Mouse (Mus musculus): ENCODE data around the gene Rassf5.

Rassf5 gene

GRCm38 (mm10) chr1:131259632-131260308 is 14.7 kb upstream of the Rassf5 start:
- intact Hi-C loops (cut with DNase I), result loop anchor here (5.0 to 10.0 kb wide), 2 partner anchors 142 to 275 kb away; no protein-coding TSS in a partner anchor

DNA sequence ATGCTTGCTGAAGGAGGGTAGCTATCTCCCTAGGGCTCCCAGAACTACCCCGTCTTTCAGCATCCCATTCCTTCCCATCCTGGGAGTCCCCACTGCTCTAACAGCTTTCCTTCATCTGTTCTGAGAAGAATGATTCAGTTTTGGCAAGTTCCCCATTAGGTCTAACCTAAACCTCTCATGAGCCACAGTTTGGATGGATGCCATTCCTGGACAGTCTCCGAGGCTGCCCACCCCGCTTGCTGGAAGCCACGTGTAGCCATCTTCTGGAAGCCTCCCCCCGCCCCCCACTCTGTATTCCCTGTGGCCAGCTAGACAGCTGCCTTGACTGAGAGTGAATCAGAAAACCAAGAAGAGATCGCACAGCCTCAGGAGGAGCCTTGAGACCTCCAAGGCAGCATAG is 12.2 kb upstream of the Rassf5 start:
- intact Hi-C loops (cut with DNase I), result loop anchor here (10.0 kb wide), 1 partner anchor 272 kb away; no protein-coding TSS in a partner anchor

DNA sequence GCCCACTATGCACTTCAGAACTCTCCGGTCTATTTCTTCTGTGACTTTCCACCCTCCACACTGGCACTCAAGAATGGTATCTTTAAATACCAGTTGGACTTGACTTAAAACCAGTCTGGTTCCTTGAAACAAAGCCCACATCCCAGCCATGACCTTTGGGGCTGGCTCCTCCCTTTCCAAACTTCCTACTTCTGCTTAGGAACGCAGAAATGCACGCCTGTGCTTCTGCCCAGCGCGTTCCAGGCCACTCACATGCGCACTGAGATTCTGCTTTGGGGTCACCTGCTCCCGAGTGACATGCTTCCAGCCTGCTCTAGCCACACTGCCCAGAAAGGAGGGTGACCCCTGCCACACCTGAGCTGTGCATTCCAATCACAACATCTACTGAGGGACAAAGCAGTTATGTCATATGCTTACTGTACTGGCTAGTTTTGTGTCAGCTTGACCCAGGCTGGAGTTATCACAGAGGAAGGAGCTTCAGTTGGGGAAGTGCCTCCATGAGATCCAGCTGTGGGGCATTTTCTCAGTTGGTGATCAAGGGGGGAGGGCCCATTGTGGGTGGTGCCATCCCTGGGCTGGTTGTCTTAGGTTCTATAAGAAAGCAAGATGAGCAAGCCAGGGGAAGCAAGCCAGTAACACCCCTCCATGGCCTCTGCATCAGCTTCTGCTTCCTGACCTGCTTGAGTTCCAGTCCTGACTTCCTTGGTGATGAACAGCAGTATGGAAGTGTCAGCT is 7.6 kb upstream of the Rassf5 start:
- intact Hi-C loops (cut with DNase I), result loop anchor here (10.0 kb wide), 1 partner anchor 268 kb away; no protein-coding TSS in a partner anchor

- intact Hi-C loops (cut with DNase I), result loop anchor here (2.0 to 5.0 kb wide), 3 partner anchors 39 to 129 kb away; no protein-coding TSS in a partner anchor
Observed at GRCm38 (mm10) chr1:131246433-131247395, 1.7 kb upstream of the Rassf5 start.

- intact Hi-C loops (cut with DNase I), result loop anchor here (2.0 to 5.0 kb wide), 3 partner anchors 39 to 129 kb away; no protein-coding TSS in a partner anchor
Observed at GRCm38 (mm10) chr1:131245926-131246325, 868 bp upstream of the Rassf5 start.

GRCm38 (mm10) chr1:131244536-131245088 is 446 bp downstream of the Rassf5 start:
- intact Hi-C loops (cut with DNase I), result loop anchor here (5.0 kb wide), 2 partner anchors 37 to 127 kb away; no protein-coding TSS in a partner anchor

- intact Hi-C loops (cut with DNase I), result no loop called here
Observed at GRCm38 (mm10) chr1:131242956-131243355, 2.1 kb downstream of the Rassf5 start.

DNA sequence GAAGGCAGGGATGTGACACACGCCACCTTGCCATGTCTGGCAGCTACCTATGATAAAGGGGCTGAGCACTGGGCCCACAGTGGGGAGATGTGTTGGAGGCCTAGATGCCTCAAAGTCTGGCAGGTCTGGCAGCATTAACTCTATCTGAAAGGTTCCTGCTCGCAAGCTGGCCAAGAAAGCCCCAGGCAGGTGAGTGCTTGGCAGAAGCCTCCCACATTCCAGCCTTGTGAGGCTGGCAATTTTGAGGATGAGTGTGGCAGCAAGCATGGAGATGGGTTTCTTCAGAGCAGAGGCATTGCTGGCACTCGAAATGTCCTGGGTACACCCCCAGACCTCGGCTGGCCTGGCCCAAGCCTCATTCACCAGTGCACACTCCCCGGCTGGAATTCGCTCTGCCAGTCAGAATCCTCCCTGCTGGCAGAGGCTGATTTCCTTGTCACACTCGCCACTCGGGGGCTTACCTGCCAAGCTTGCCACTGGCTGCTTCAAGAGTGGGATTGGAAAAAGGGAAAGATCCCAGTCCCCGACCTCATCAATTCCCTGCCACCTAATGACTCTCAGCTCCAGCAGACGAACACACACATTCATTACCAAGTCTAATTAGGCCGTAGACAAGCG is 5.4 kb downstream of the Rassf5 start:
- intact Hi-C loops (cut with DNase I), result no loop called here

DNA sequence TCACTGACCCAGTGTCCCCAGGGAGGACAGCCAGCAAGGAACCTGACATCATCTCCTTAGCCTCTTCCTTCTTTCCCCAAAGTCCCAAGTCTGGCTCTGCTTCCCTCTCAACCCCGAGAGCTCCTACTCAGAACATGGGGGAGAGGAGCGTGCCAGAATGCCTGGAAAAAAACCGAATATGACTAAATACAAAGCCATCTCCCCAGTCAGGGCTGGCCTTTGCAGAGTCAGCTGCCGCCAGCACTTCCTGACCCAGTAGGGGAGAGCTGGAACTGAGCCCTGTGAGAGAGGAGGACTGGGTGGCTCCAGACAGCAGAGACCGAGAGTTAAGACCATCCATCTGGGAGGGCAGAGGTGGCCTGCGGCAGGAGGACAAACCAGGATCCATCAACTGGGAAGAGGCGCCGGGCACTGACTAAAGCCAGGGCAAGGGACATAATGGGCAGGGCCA is 6.1 kb downstream of the Rassf5 start:
- intact Hi-C loops (cut with DNase I), result no loop called here

DNA sequence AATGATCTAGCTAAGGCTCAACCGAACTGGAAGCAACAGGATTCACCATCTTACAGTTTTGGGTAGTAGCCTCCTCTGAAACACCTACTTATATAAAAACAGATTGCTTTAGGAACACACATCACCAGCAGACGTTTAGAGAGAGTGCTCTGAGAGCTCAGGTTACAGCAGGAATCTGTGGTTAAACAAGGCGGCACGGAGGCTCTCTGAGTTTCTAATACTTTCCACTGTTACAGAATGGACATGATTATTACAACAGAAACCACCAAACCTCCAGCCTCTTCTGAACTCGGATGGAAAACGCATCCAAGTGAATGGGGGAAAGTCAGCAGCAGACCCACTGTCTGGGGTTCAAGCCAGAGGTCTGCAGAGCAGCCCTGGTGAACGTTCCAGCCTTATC is 9.0 kb downstream of the Rassf5 start:
- intact Hi-C loops (cut with DNase I), result no loop called here

- intact Hi-C loops (cut with DNase I), result no loop called here
Observed at GRCm38 (mm10) chr1:131233527-131233926, 11.5 kb downstream of the Rassf5 start.

GRCm38 (mm10) chr1:131228659-131229058 is 16.4 kb downstream of the Rassf5 start:
- intact Hi-C loops (cut with DNase I), result no loop called here

- intact Hi-C loops (cut with DNase I), result no loop called here
Observed at GRCm38 (mm10) chr1:131228225-131228624, 16.8 kb downstream of the Rassf5 start.

DNA sequence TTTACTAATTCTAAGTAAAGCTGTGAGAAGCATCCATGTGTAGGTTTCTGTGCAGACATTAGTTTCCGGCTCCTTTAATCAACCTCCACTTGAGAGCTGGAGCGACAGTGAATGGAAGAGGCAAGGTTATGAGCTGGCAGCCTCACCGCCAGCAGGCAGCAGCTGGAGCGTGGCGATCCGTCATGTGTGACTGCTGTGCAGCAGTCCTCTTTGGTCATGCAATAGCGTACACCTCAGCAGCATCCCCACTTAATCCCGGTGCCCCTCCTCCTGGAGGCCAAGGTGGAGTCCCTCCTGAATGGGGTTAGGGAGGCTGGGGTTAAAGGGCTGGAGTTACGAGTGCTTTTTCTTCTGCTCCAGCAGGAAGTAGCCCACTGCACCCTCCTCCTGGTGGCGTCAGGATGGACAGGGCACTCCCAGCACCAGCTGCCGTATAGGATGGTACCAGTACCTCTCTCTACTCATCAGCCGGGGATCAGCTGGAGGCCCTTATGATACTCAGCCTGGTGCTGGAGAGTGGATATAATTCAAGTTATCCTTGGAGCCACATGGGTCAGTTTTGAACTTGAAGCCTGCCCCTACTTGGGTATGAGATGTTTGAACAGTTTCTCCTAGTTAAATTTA is 20.1 kb downstream of the Rassf5 start:
- intact Hi-C loops (cut with DNase I), result no loop called here

- intact Hi-C loops (cut with DNase I), result no loop called here
Observed at GRCm38 (mm10) chr1:131223345-131223744, 21.7 kb downstream of the Rassf5 start.

- intact Hi-C loops (cut with DNase I), result no loop called here
Observed at GRCm38 (mm10) chr1:131221822-131222590, 23.1 kb downstream of the Rassf5 start.

DNA sequence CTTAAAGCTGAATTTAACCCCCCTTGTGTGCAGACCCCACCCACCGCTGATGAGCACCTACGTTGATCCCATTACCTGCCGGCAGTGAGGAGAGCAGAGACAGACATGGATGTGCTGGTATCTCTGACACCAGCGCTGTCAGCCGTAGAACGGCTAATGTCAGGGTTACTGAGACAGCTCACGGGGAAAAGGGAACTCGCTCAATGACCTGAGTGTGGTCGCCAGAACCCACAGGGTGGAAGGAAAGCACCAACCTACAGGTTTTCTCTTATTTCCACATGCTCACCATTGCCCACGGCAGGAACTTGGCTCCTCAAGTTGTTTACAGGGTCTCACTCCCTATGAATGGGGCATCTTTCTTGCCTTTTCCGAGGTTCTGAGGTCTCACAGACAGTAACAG is 26.1 kb downstream of the Rassf5 start:
- intact Hi-C loops (cut with DNase I), result no loop called here

GRCm38 (mm10) chr1:131213361-131213760 is 31.7 kb downstream of the Rassf5 start:
- intact Hi-C loops (cut with DNase I), result no loop called here

- intact Hi-C loops (cut with DNase I), result no loop called here
Observed at GRCm38 (mm10) chr1:131212956-131213355, 32.1 kb downstream of the Rassf5 start.

Data from adrenal gland (tissue).